9 mouse cellular contexts compared by ENCODE assay signal in the genomic region with DNA sequence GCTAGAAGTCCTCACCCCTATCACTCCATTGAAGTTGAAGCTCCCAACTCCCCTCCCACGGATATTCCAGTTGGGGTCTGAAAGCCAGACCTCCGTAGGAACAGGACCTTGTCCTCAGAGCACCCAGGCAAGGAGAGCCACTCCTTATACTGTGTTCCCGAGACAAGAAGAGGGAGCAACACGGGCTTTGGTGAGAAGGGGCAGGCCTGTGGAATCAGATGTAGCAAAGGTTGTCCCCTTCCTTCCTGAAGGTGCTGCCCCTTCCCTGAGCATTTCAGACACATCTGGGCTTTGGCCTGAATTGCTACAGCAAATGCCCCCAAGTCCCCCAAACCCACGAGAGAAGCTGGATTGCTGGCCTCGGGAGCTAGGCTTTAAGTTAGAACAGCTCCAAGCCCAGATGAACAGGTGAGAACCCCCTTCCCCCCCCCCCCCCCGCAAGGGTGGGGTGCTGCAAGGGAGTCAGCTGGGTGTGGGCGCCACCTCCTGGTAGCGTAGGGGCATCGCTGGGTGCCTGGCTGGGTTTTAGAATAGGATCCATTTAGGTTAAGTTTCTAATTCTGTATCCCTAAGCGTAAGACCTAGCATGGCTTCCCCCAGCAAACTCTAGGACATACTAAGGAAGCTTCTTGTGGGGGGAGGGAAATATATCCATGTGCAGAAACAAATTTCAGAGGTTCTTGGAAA. TPM values are rescaled to one million over a fixed set of nuclear protein-coding genes. Genes with fewer than 3 reads are reported as not detected.
A peak's percentile ranks its signal among the peaks of the same experiment; 100 is the strongest.
DNase-seq lines count a peak whose midpoint lies in the region; ATAC-seq and TF ChIP-seq lines count a peak whose summit lies in the region.
"Had no signal": no experiment of that assay in that cellular context is flagged by ENCODE, and none has a peak within 500 bp of the region (broad histone marks: within the 10 kb centered on the region; RNA-seq: fewer than 3 reads in every experiment).

No protein-coding gene starts in this region.

- TF ChIP-seq EP300 in liver, embryonic 14.5 days (IDR thresholded peaks at IDR 0.05; ENCODE audit: low read depth), result no peak

- 0 out of 2 replicates have a peak overlapping the region, but pooled peaks have one; percentile 8 for H3K4me2 ChIP-seq in liver, embryonic 14.5 days (ENCODE audit: low read depth)

- ATAC-seq in granulocyte monocyte progenitor cell, adult 5-6 weeks (replicated peaks; ENCODE audit: poor library complexity, severe bottlenecking), result peak; percentile 79
- peak; percentile 40 for ATAC-seq in liver, embryonic 14.5 days (ENCODE audit: insufficient read depth)

- H3K36me3 ChIP-seq in liver, embryonic 14.5 days (replicated peaks; ENCODE audit: control insufficient read depth, insufficient read depth, low read depth), result peaks cover 2% of the 10 kb centered on the region

- H3K9ac ChIP-seq in liver, embryonic 14.5 days (replicated peaks), result no peak overlapping the region

- peak; percentile 87 for TF ChIP-seq CTCF in liver, embryonic 14.5 days (IDR thresholded peaks at IDR 0.05; ENCODE audit: low read depth)

- peak; percentile 89 for DNase-seq in CD4-positive, CD25-positive, alpha-beta regulatory T cell, adult 2 months (ENCODE audit: low read depth, low spot score)
- DNase-seq in MEL-GATA-1-ER (ENCODE audit: extremely low read depth, low read depth), result peak; percentile 21
- DNase-seq in cerebellum, postnatal 14 days, result peak; percentile 78 to 85
- DNase-seq in kidney, postnatal 14 days, result peak; percentile 71
- peak in 1 of 3 experiments; percentile 27 for DNase-seq in liver, embryonic 14.5 days (ENCODE audit: low read depth in 3 of 3, low spot score in 3 of 3)
- DNase-seq in retina, postnatal 1 day, result peak; percentile 67
- DNase-seq in yolk sac, embryonic 10.5 days (ENCODE audit: low spot score), result peak; percentile 32

- WGBS in liver, embryonic 14.5 days (ENCODE audit: insufficient replicate concordance), result 29% methylated on average over 11 of the region's 11 CpGs

- no peak overlapping the region for H3K27ac ChIP-seq in liver, embryonic 14.5 days

- no peaks in the 10 kb centered on the region for H3K9me3 ChIP-seq in liver, embryonic 14.5 days (ENCODE audit: control insufficient read depth, low read length)

- peaks cover 7% of the 10 kb centered on the region for H3K27me3 ChIP-seq in liver, embryonic 14.5 days (ENCODE audit: control insufficient read depth, insufficient read depth, low read length)

- no peak overlapping the region for H3K4me3 ChIP-seq in liver, embryonic 14.5 days (ENCODE audit: insufficient read depth in 1 of 2, low read depth in 2 of 2, low read length in 2 of 2)

- peaks cover 7 to 10% of the 10 kb centered on the region in 2 experiments for H3K4me1 ChIP-seq in liver, embryonic 14.5 days (replicated peaks; ENCODE audit: control insufficient read depth in 2 of 2, insufficient read depth in 2 of 2, low read length in 1 of 2)

RNA-seq across cellular contexts. Expression of a gene that starts 10.1 kb away (rescaled TPM):
- 54.6 and 55.2 TPM in 2 replicates for total RNA-seq in granulocyte monocyte progenitor cell, adult 5-6 weeks (2014; fragmentation: Nextera tagmentation)
- 49.8 and 49.9 TPM in 2 replicates for total RNA-seq in granulocyte monocyte progenitor cell, adult 5-6 weeks (2017)
- 15.4 and 15.5 TPM in 2 replicates for polyA plus RNA-seq in liver, embryonic 14.5 days (2012; rRNA removed)
- polyA plus RNA-seq in liver, embryonic 14.5 days (2014; fragmentation: Nextera tagmentation; extraction: Ambion mirVana), result 21.6 and 25.9 TPM in 2 replicates

RNA-seq across cellular contexts. Expression of a gene that starts 18.7 kb away (rescaled TPM):
- 0.21 TPM in 1 of 2 replicates, not detected in the other for total RNA-seq in granulocyte monocyte progenitor cell, adult 5-6 weeks (2014; fragmentation: Nextera tagmentation)
- not detected in 2 replicates for total RNA-seq in granulocyte monocyte progenitor cell, adult 5-6 weeks (2017)
- 0.01 TPM in 2 replicates for polyA plus RNA-seq in liver, embryonic 14.5 days (2012; rRNA removed)
- polyA plus RNA-seq in liver, embryonic 14.5 days (2014; fragmentation: Nextera tagmentation; extraction: Ambion mirVana), result not detected in 2 replicates

RNA-seq across cellular contexts. Expression of a gene that starts 32.1 kb away (rescaled TPM):
- not detected in 2 replicates for total RNA-seq in granulocyte monocyte progenitor cell, adult 5-6 weeks (2014; fragmentation: Nextera tagmentation)
- not detected in 2 replicates for total RNA-seq in granulocyte monocyte progenitor cell, adult 5-6 weeks (2017)
- polyA plus RNA-seq in liver, embryonic 14.5 days (2012; rRNA removed), result not detected in 2 replicates
- polyA plus RNA-seq in liver, embryonic 14.5 days (2014; fragmentation: Nextera tagmentation; extraction: Ambion mirVana), result not detected in 2 replicates
- polyA plus RNA-seq: heart, embryonic 16.5 days had no signal

RNA-seq across cellular contexts. Expression of a gene that starts 39.3 kb away (rescaled TPM):
- 6.9 and 8.9 TPM in 2 replicates for total RNA-seq in granulocyte monocyte progenitor cell, adult 5-6 weeks (2014; fragmentation: Nextera tagmentation)
- 11.1 and 19.2 TPM in 2 replicates for total RNA-seq in granulocyte monocyte progenitor cell, adult 5-6 weeks (2017)
- 7.3 and 10.0 TPM in 2 replicates for polyA plus RNA-seq in liver, embryonic 14.5 days (2012; rRNA removed)
- polyA plus RNA-seq in liver, embryonic 14.5 days (2014; fragmentation: Nextera tagmentation; extraction: Ambion mirVana), result 4.8 and 5.2 TPM in 2 replicates

RNA-seq across cellular contexts. Expression of a gene that starts 57.8 kb away (rescaled TPM):
- total RNA-seq in granulocyte monocyte progenitor cell, adult 5-6 weeks (2014; fragmentation: Nextera tagmentation), result 30.4 and 32.1 TPM in 2 replicates
- total RNA-seq in granulocyte monocyte progenitor cell, adult 5-6 weeks (2017), result 29.1 and 29.2 TPM in 2 replicates
- polyA plus RNA-seq in liver, embryonic 14.5 days (2012; rRNA removed), result 5.2 and 5.5 TPM in 2 replicates
- polyA plus RNA-seq in liver, embryonic 14.5 days (2014; fragmentation: Nextera tagmentation; extraction: Ambion mirVana), result 3.8 and 5.4 TPM in 2 replicates
